Mouse (Mus musculus): Measurements from ENCODE around the gene Slc25a25. TPM values are rescaled to one million over a fixed set of nuclear protein-coding genes. Genes with fewer than 3 reads are reported as not detected.

Slc25a25 gene
- polyA plus RNA-seq, 1 experiment, result 49.1 TPM

GRCm38 (mm10) chr2:32423481-32424331 lies 27.5 kb downstream of the Slc25a25 start:
- 0 out of 2 replicates have a peak overlapping the region, but pooled peaks have one; percentile 5 for H3K27ac ChIP-seq (ENCODE audit: insufficient read depth, low read length)
- peaks cover 8% of the 10 kb centered on the region for H3K4me1 ChIP-seq (ENCODE audit: control insufficient read depth, insufficient read depth, low read length)
- H3K4me3 ChIP-seq (ENCODE audit: insufficient read depth, low read length), result peak overlapping the region; percentile 25
- TF ChIP-seq CTCF (IDR thresholded peaks at IDR 0.05; ENCODE audit: extremely low read depth, insufficient read depth, low read length), result no peak
- TF ChIP-seq POLR2A (IDR thresholded peaks at IDR 0.05; ENCODE audit: extremely low read depth, insufficient read depth, low read length), result peak; percentile 30; the same call in 1 of the 2 replicates

- no peak for TF ChIP-seq POLR2A (IDR thresholded peaks at IDR 0.05; ENCODE audit: extremely low read depth, insufficient read depth, low read length)
- no peak for TF ChIP-seq CTCF (IDR thresholded peaks at IDR 0.05; ENCODE audit: extremely low read depth, insufficient read depth, low read length)
- H3K27ac ChIP-seq (ENCODE audit: insufficient read depth, low read length), result no peak overlapping the region
- peaks cover 3% of the 10 kb centered on the region for H3K4me1 ChIP-seq (ENCODE audit: control insufficient read depth, insufficient read depth, low read length)
- no peak overlapping the region for H3K4me3 ChIP-seq (ENCODE audit: insufficient read depth, low read length)
Observed at GRCm38 (mm10) chr2:32421851-32422251, 29.4 kb downstream of the Slc25a25 start.

GRCm38 (mm10) chr2:32420647-32421046 lies 30.6 kb downstream of the Slc25a25 start:
- H3K4me1 ChIP-seq (ENCODE audit: control insufficient read depth, insufficient read depth, low read length), result peaks cover 3% of the 10 kb centered on the region
- H3K27ac ChIP-seq (ENCODE audit: insufficient read depth, low read length), result no peak overlapping the region
- no peak overlapping the region for H3K4me3 ChIP-seq (ENCODE audit: insufficient read depth, low read length)
- TF ChIP-seq CTCF (IDR thresholded peaks at IDR 0.05; ENCODE audit: extremely low read depth, insufficient read depth, low read length), result no peak

GRCm38 (mm10) chr2:32420066-32420608 lies 31.1 kb downstream of the Slc25a25 start:
- Histone ChIP-seq H3K27ac (ENCODE audit: insufficient read depth, low read length) (no peak overlapping the region), H3K4me3 (ENCODE audit: insufficient read depth, low read length) (no peak overlapping the region), H3K4me1 (ENCODE audit: control insufficient read depth, insufficient read depth, low read length) (peaks cover 3% of the 10 kb centered on the region)
- TF ChIP-seq CTCF (IDR thresholded peaks at IDR 0.05; ENCODE audit: extremely low read depth, insufficient read depth, low read length) (no peak), POLR2A (IDR thresholded peaks at IDR 0.05; ENCODE audit: extremely low read depth, insufficient read depth, low read length) (no peak)

GRCm38 (mm10) chr2:32419359-32419758 lies 31.9 kb downstream of the Slc25a25 start:
- TF ChIP-seq POLR2A (IDR thresholded peaks at IDR 0.05; ENCODE audit: extremely low read depth, insufficient read depth, low read length) (no peak), CTCF (IDR thresholded peaks at IDR 0.05; ENCODE audit: extremely low read depth, insufficient read depth, low read length) (no peak)
- Histone ChIP-seq H3K4me3 (ENCODE audit: insufficient read depth, low read length) (no peak overlapping the region), H3K27ac (ENCODE audit: insufficient read depth, low read length) (no peak overlapping the region), H3K4me1 (ENCODE audit: control insufficient read depth, insufficient read depth, low read length) (peaks cover 3% of the 10 kb centered on the region)

- H3K4me3 ChIP-seq (ENCODE audit: insufficient read depth, low read length), result no peak overlapping the region
- no peak for TF ChIP-seq CTCF (IDR thresholded peaks at IDR 0.05; ENCODE audit: extremely low read depth, insufficient read depth, low read length)
- no peak for TF ChIP-seq POLR2A (IDR thresholded peaks at IDR 0.05; ENCODE audit: extremely low read depth, insufficient read depth, low read length)
- H3K4me1 ChIP-seq (ENCODE audit: control insufficient read depth, insufficient read depth, low read length), result peaks cover 3% of the 10 kb centered on the region
- no peak overlapping the region for H3K27ac ChIP-seq (ENCODE audit: insufficient read depth, low read length)
Observed at GRCm38 (mm10) chr2:32418430-32419151, 32.7 kb downstream of the Slc25a25 start.

- Histone ChIP-seq H3K27ac (ENCODE audit: insufficient read depth, low read length) (no peak overlapping the region), H3K4me1 (ENCODE audit: control insufficient read depth, insufficient read depth, low read length) (peaks cover 3% of the 10 kb centered on the region), H3K4me3 (ENCODE audit: insufficient read depth, low read length) (no peak overlapping the region)
- TF ChIP-seq CTCF (IDR thresholded peaks at IDR 0.05; ENCODE audit: extremely low read depth, insufficient read depth, low read length), result no peak
- TF ChIP-seq POLR2A (IDR thresholded peaks at IDR 0.05; ENCODE audit: extremely low read depth, insufficient read depth, low read length), result no peak
Observed at GRCm38 (mm10) chr2:32417486-32417885, 33.8 kb downstream of the Slc25a25 start.

GRCm38 (mm10) chr2:32416556-32416955 lies 34.7 kb downstream of the Slc25a25 start:
- TF ChIP-seq CTCF (IDR thresholded peaks at IDR 0.05; ENCODE audit: extremely low read depth, insufficient read depth, low read length) (no peak), POLR2A (IDR thresholded peaks at IDR 0.05; ENCODE audit: extremely low read depth, insufficient read depth, low read length) (no peak)
- H3K27ac ChIP-seq (ENCODE audit: insufficient read depth, low read length), result no peak overlapping the region
- H3K4me3 ChIP-seq (ENCODE audit: insufficient read depth, low read length), result no peak overlapping the region
- H3K4me1 ChIP-seq (ENCODE audit: control insufficient read depth, insufficient read depth, low read length), result peaks cover 2% of the 10 kb centered on the region; the same call in 1 of the 2 replicates

- H3K4me3 ChIP-seq (ENCODE audit: insufficient read depth, low read length), result no peak overlapping the region
- H3K4me1 ChIP-seq (ENCODE audit: control insufficient read depth, insufficient read depth, low read length), result peaks cover 2% of the 10 kb centered on the region; the same call in 1 of the 2 replicates
- TF ChIP-seq POLR2A (IDR thresholded peaks at IDR 0.05; ENCODE audit: extremely low read depth, insufficient read depth, low read length), result no peak
- TF ChIP-seq CTCF (IDR thresholded peaks at IDR 0.05; ENCODE audit: extremely low read depth, insufficient read depth, low read length), result no peak
- H3K27ac ChIP-seq (ENCODE audit: insufficient read depth, low read length), result no peak overlapping the region
Observed at GRCm38 (mm10) chr2:32415801-32416200, 35.4 kb downstream of the Slc25a25 start.

All from cortical plate, adult 2 months (tissue).